Mouse (Mus musculus): ENCODE data around the gene Gmpr.
"Not testable (repeated sequence)": the region's sequence is repeated elsewhere in the genome, so short reads cannot be mapped to it uniquely, and the experiment has no call there.

Gene Gmpr

GRCm38 (mm10) chr13:45507274-45508229 is at the start of gene Gmpr:
Gmpr (plus strand) TSS chr13:45507444.
- DNase-seq (ENCODE audit: extremely low spot score, low spot score) = peak; percentile 69

GRCm38 (mm10) chr13:45457459-45457858 is 49.8 kb upstream of the Gmpr start:
- DNase-seq (ENCODE audit: extremely low spot score, low spot score) = no peak

GRCm38 (mm10) chr13:45460177-45460576 is 47.1 kb upstream of the Gmpr start:
- DNase-seq (ENCODE audit: extremely low spot score, low spot score) = no peak

DNA sequence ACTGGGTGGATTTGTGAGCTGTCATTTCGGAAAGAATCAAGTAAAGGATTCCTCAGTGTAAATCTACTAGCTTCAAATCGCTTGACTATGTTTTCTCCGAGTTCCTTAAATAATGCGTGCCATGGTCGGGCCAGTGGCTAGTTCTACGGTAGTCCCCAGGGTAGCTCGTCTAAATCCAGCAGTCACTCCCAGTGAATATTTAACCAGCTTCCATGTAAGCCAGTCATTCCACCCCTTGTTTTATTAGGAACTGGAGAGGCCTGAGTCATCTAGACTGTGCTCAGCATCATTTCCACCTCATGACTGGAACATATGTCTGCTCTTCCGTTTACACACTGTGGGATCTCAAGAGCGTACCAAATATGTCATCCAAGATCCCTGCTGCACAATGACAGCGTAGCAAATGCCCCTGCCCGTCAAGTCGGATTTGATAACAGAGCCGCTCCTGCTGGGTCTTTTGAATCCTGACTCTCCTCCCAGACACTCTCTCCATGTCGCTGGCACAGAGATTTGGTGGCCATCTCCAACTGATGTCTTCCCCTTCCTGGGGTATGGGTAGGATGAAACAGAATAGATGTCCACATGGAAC is 45.8 kb upstream of the Gmpr start:
- no peak for DNase-seq (ENCODE audit: extremely low spot score, low spot score)

DNA sequence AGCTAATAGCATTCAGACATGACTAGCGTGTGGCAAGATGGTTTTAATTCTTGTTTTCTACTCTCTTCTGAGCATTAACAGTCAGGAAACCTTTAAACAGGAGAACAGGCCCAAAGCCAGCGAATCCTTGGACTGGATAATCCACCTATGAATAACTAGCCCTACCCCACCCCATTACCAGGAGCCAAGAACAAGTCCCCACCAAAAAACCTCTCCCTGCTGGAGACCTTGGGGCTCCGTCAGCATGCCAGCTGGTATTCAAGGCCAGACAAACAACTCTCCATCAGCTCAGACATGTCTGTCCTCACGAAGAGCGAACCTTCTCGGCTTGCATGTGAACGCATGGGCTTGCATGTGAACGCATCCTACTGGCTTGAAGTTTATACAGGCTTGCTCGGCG is 41.6 kb upstream of the Gmpr start:
- no peak for DNase-seq (ENCODE audit: extremely low spot score, low spot score)

- no peak for DNase-seq (ENCODE audit: extremely low spot score, low spot score)
Observed at GRCm38 (mm10) chr13:45466031-45466519, 41.2 kb upstream of the Gmpr start.

- no peak for DNase-seq (ENCODE audit: extremely low spot score, low spot score)
Observed at GRCm38 (mm10) chr13:45468751-45469150, 38.5 kb upstream of the Gmpr start.

- peak; percentile 78 for DNase-seq (ENCODE audit: extremely low spot score, low spot score)
Observed at GRCm38 (mm10) chr13:45469481-45470301, 37.6 kb upstream of the Gmpr start.

DNA sequence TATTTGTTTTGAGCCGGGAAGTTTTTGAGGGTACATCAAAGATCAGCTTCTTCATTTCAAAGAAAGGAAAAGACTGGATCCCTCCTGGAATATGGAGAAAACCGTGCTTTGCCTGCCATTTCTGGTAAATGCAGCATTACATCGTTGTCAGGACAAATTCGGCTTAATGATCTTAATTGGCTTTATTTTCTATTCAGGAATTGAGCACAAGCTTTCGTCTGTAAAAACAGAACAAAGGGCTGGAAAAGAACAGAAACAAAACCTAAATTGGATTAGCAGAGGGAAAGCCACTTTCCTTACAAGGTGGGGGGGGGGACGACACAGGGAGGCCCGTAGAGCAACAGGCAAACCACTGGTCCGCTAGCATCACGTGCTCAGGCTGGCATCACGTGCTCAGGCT is 33.9 kb upstream of the Gmpr start:
- DNase-seq (ENCODE audit: extremely low spot score, low spot score) = no peak

DNA sequence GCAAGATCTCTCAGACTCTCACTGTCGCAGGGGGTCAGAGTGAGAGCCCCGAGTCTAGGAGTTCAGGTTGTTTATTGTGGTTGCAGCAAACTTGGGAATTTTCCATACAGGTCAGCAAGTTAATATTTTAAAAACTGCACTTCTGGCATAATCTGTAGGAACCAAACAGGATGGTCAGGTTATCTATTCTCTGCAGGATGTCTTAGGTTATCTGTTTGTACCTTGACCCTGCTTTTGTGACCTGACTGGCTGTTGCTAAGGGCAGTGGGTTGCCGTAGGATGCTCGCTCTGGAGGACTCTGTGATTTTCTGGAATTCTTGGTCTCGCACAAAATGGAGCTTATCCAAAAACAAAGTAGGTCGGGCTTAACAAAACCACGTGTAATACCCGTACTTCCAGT is 31.9 kb upstream of the Gmpr start:
- no peak for DNase-seq (ENCODE audit: extremely low spot score, low spot score)

DNA sequence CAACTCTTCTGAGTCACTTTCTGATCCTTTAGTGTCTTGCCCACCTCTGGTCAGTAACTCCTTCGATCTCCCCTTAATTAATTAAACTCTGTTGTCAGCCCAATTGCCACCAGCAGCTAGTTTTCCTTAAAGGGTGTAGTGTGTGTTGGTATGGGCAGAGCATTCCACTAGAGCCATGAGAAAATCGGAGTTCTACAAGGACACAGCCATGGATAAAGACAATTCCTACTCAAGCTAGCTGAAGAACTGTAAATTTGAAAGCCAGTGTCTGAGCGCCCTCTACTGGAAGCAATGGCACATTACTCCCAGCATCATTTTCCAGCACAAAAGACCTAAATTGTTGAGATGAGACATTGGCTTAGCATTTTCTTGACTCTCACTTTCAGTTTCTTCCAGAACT is 30.1 kb upstream of the Gmpr start:
- peak; percentile 82 for DNase-seq (ENCODE audit: extremely low spot score, low spot score)

GRCm38 (mm10) chr13:45479951-45480350 is 27.3 kb upstream of the Gmpr start:
- DNase-seq (ENCODE audit: extremely low spot score, low spot score) = no peak

- DNase-seq (ENCODE audit: extremely low spot score, low spot score) = no peak
Observed at GRCm38 (mm10) chr13:45483215-45483614, 24.0 kb upstream of the Gmpr start.

DNA sequence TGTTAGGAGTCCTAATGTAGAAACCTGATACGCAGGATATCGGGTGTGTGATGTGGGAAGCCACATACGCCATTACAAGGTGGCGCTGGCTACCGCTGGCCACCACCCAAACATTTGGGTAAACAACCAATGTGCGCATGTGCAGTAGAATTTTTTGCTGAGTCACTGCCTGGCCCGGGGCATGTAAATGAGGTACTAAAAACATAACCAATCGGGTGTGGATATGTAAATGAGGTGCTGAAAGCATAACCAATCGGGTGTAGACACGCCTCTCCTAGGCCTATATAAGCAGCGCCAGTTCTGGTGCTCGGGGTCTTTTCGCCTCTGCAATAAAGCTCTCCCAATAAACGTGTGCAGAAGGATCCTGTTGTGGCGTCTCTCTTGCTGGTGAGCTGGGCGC is 23.3 kb upstream of the Gmpr start:
- DNase-seq (ENCODE audit: extremely low spot score, low spot score) = not testable (repeated sequence)

DNA sequence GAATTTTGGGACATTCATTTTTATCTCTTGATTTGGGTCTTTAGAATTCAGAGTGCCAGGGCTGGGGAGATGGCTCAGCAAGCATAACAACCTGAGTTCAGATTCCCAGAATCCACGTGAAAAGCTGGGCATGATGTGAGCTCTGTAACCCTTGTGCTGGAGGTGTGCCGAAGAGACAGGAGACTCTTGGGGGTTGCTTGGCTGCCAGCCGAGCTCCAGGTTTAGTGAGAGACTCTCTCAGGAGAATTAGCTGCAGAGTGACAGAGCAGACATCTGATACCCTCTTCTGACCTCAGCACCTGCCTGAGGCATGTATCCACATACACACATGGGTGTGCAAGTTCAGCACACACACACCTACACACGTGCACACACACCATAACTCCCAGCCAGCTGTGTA is 21.6 kb upstream of the Gmpr start:
- DNase-seq (ENCODE audit: extremely low spot score, low spot score) = no peak

- DNase-seq (ENCODE audit: extremely low spot score, low spot score) = no peak
Observed at GRCm38 (mm10) chr13:45486598-45486997, 20.6 kb upstream of the Gmpr start.

DNA sequence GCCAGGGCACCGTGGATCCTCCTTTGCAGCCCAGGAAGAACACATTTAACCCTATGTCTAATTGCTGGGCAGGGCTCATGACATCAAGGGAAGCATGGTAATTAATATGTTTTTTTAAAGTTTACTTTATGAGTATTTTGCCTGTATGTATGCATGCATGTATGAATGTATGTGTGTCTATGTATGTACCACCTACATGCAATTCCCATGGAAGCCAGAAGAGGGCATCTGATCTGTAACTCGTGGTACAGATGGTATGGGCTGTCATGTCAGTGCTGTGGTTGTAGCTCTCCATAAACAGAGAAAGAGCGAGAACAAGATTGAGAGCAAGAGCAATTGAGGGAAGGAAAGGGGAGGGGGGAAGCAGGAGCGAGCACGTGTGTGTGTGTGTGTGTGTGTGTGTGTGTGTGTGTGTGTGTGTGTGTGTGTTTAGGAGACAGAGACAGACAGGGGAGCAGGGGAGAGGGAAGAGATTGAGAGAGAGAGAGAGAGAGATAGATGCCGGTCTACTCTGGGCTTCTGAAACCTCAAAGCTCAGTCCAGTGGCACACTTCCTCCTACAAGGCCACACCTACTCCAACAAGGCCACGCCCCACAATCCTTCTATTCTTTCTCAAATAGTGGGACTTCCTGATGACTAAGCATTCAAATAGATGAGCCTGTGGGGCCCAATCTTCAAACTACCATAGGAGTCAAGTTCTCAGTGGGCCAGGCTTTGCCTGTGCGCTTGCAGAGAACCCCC is 15.1 kb upstream of the Gmpr start:
- no peak for DNase-seq (ENCODE audit: extremely low spot score, low spot score)

- DNase-seq (ENCODE audit: extremely low spot score, low spot score) = no peak
Observed at GRCm38 (mm10) chr13:45493846-45494245, 13.4 kb upstream of the Gmpr start.

DNA sequence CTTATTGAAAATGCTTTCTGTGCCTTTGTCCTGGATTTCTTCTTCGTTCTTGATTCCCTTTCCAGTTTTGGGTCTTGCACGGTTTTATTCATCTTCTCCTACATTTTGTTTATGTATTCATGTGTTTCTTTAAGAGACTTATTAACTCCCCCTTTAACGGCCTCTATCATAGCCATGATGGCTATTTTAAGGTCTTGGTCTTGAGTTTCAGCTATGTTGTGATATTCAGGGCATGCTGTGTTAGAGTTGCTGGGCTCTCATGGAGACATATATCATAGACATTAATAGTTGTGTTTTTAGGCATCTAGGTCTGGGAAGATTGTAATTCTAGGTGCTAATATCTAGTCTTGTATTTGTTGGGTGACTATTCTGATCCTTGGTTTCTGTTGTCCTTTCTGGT is 8.6 kb upstream of the Gmpr start:
- DNase-seq (ENCODE audit: extremely low spot score, low spot score) = no peak

- DNase-seq (ENCODE audit: extremely low spot score, low spot score) = no peak
Observed at GRCm38 (mm10) chr13:45499391-45499790, 7.9 kb upstream of the Gmpr start.

DNA sequence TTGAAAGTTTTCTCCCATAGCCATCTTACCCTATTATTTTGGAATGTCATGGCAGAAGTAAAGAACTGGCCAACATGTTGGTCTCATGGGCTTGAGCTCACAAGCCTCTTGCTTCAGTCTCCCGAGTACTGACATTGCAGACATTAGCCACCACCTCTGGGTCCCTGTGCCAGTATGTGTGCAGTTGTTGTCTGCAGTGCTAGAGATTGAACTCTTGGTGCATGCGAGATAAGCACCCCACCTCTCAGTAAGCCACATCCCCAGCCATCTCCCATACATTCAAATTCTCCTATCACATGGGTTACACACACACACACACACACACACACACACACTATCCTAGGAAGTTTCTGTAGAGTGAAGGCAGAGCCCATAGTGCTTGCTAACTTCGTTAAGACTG is 7.3 kb upstream of the Gmpr start:
- DNase-seq (ENCODE audit: extremely low spot score, low spot score) = no peak
